Mouse (Mus musculus) heart, adult 9 months (tissue): Measurements from ENCODE around the gene Atp2c2.

Experiments used
- DNase-seq, 2 experiments: peaks; one replicate each; pipeline ENCODE4 v3.0.0; 2022; ENCODE audit warnings: low spot score in 2 of 2

Atp2c2 gene

GRCm38 (mm10) chr8:119784676-119785075 lies 84.9 kb downstream of the Atp2c2 start:
- no peak for DNase-seq

GRCm38 (mm10) chr8:119785764-119786405 lies 86.1 kb downstream of the Atp2c2 start:
- DNase-seq = no peak

- DNase-seq = no peak
Observed at GRCm38 (mm10) chr8:119786871-119787270, 87.1 kb downstream of the Atp2c2 start.

- no peak for DNase-seq
Observed at GRCm38 (mm10) chr8:119787341-119787740, 87.5 kb downstream of the Atp2c2 start.

- DNase-seq = no peak
Observed at GRCm38 (mm10) chr8:119788607-119789381, 89.0 kb downstream of the Atp2c2 start.

GRCm38 (mm10) chr8:119789581-119789980 lies 89.8 kb downstream of the Atp2c2 start:
- DNase-seq = no peak

- no peak for DNase-seq
Observed at GRCm38 (mm10) chr8:119791804-119792704, 92.2 kb downstream of the Atp2c2 start.

- no peak for DNase-seq
Observed at GRCm38 (mm10) chr8:119794689-119795088, 94.9 kb downstream of the Atp2c2 start.

- no peak for DNase-seq
Observed at GRCm38 (mm10) chr8:119795651-119796050, 95.8 kb downstream of the Atp2c2 start.

GRCm38 (mm10) chr8:119798170-119798964 lies 98.6 kb downstream of the Atp2c2 start:
- DNase-seq = peak; percentile 58 to 72

- DNase-seq = no peak
Observed at GRCm38 (mm10) chr8:119798965-119799264, 99.1 kb downstream of the Atp2c2 start.

- DNase-seq = no peak
Observed at GRCm38 (mm10) chr8:119801168-119801567, 101.4 kb downstream of the Atp2c2 start.

GRCm38 (mm10) chr8:119802592-119802991 lies 102.8 kb downstream of the Atp2c2 start:
- DNase-seq = no peak

GRCm38 (mm10) chr8:119805275-119805674 lies 105.5 kb downstream of the Atp2c2 start:
- no peak for DNase-seq

GRCm38 (mm10) chr8:119806422-119807263 lies 106.8 kb downstream of the Atp2c2 start:
- no peak for DNase-seq
